Mouse (Mus musculus): ENCODE results near the gene Tmem209. TPM values are rescaled to one million over a fixed set of nuclear protein-coding genes. Genes with fewer than 3 reads are reported as not detected.
A peak's percentile ranks its signal among the peaks of the same experiment; 100 is the strongest.

The Tmem209 gene
- total RNA-seq, 2 experiments from 2014 or later = 9.6 to 10.8 TPM

DNA sequence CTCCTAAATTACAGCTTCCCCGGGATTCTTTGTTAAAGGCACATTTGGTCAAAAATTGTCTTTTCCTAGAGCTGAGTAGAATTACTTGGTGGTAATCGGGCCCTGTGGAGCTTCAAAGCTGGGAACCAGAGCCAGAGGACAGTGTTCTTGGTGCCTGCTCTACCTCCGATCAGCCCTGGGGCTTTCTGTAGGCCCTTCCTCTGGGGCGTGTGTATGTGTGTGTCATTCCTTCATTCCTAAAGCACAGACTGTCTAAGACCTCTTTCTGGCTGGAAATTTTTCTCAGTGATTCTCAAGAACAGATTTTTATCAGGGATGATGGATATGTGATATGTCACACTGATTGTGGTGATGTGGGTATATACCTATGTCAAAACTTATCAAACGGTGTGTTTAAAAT, 29.2 kb upstream of the Tmem209 start:
- DNase-seq (ENCODE audit: low spot score) = no peak

DNA sequence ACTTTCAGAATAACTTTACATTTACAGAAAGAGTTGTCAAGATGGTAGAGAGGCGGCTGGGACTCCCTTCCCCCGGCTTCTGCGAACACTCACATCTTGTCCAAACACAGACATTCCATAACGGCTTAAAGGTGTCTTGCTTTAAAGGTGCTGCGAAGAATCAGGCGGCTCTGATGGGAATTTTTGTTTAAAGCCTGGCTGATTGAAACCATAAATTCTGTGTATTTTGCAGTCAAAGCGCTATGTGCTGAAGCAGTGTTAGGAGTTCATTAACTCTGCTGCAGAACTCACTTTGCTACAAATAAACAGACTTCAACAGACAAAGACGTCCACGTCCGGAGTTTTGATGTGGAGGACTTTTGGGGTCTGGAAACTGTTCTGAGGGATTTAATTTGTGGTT, 28.7 kb upstream of the Tmem209 start:
- DNase-seq (ENCODE audit: low spot score) = no peak

DNA sequence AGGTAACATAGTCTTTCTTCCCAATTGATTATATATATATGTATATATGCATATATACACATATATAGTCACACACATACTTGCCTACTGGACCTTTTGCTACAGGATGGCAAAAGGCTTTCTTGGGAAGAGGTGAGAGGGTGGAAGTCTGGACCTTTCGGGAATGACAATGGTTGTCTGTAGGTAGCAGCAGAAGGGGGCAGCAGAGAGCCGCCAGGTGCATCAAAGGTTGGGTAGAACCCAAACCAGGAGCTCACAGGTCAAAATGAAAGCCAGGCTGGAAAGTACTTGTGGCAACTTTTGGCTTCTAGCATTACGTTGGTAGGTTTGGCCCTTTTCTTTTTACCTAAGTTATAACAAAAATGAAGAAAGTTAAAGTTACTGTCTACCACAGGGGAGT, 25.8 kb upstream of the Tmem209 start:
- peak; percentile 29 for DNase-seq (ENCODE audit: low spot score)

DNA sequence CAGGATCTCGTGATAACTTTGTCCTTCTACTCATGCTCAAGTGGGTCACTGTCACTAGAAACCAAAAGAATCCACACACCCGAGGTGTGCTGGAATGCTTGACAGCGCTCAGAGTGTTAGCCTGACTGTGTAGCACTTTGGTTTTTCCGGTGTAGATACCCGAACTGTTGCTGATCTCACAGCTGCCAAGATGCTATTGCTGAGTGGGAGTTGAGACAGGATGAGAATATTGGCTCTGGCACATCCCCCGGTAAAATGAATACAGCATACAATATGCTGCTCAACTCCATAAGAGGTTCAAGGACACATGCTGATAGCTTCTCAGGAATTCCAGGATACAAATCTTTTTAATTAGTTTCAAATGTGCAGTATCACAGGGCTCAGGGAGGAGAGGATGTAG, 19.2 kb upstream of the Tmem209 start:
- no peak for DNase-seq (ENCODE audit: low spot score)

DNA sequence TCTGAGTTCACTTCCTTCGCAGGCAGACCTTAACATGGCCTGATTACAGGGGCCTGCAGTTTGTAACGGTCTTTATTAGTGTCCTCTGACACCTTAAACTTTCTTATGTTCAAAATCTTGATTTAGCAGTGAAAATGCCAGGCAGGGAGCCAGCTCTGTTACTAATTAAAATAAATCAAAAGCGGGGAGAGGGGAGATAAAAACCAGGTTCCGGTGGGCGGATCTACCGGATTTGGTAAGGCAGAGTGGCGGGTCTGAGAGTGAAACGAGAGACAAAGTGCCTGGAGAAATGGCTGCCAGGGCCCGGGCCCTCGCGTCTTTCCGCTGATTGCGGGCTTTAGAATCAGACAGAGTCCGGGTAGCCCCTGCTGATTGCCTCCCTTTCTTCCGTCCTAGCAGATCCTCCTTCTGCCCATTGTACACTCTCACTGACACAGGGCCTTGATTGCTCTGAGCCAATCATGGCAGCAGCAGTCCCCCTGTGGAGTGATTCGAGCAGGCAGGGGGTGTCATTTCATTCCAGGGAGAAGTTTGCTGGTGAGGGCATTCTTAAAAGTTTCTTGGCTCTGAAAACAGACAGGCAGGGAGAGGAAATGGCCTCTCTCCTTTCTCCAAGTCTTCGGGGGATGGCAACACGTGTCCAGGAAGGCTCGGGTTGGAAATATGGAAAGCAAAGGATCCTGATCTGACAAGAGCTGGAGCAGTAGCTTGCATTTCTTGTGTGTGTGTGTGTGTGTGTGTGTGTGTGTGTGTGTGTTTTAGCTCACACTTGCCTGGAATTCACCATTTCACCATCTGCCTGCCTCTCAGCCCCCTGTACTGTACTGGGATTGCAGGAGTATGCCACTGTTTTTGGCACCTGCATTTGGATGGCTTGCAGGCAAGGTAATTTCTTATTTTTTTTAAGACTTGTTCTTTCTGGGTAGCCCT, 17.3 kb upstream of the Tmem209 start:
- no peak for DNase-seq (ENCODE audit: low spot score)

DNA sequence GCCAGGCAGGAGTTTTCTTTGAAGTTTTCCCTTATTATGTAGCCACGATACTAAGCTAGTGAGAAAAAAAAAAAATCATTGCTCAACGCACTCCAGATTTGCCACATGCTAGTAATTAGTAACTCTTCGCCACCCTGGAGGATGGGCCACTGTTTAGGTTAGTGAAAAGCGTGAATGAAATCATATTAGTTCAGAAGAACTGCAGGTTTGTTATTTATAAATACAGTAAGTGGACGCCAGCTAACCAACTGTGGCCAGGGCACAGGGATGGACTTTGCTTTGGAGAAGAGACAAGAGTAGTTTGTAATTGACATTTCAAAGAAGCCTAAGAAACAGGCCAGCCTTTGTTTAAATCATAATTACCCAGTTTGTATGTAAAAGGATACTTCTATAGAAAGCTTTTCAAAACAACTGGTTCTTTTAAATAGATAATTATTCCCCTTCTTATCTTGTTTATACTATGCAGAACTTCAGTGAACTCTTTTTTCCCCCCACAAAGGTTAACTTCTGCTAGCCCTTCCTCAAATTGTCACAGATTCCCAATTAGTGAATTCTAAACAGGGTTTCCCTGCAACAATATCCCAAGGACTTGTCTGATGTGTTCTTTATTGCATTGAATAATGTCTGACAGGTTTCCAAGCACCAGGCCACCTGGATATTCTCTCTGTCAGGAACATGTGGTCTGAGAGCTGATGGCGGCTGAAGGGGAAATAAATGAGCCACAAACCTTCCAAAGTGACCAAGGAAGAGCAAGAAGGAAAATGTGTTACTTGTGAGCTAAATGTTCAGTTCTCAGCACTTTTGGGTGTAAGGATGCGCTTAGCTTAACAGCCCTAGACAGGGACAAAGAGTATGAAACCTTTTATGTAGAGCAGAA, 16.1 kb upstream of the Tmem209 start:
- DNase-seq (ENCODE audit: low spot score) = no peak

DNA sequence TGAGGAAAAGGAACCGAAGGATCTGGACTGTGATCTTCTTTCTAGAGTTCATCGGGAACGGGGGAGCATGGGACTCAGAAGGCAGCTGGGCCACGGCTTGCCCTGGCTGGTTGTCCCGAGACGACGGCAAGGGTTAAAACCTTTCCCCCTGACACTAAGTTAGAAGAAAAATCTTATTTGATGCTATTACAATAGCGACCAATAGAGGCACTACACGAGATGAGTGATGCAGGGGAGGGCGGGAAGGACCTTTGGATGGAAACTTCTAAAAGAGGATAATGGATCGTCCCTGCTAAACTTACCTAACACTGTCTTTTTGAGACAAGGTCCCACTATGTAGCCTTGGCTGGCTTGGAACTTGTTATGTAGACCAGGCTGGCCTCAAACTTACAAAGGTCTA, 10.8 kb upstream of the Tmem209 start:
- no peak for DNase-seq (ENCODE audit: low spot score)

DNA sequence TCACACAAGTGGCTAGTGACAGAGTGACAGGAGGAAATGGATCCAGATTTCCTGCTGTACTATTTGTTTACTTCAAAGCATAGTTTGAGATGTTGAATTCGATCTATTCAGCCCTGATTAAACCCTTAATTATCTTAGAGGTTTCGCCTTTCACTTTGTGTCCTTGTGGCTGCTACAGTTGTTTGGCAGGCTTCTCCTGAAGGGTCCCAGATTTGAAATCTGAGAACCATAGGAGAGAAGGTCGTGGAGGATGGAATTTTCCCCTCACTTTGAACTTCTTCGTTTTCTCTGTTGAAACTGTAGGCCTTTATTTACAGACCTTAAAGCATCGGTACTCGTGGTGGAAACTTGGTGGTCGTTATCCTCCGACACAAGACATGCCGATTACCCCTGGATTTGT, 4.7 kb upstream of the Tmem209 start:
- no peak for DNase-seq (ENCODE audit: low spot score)

DNA sequence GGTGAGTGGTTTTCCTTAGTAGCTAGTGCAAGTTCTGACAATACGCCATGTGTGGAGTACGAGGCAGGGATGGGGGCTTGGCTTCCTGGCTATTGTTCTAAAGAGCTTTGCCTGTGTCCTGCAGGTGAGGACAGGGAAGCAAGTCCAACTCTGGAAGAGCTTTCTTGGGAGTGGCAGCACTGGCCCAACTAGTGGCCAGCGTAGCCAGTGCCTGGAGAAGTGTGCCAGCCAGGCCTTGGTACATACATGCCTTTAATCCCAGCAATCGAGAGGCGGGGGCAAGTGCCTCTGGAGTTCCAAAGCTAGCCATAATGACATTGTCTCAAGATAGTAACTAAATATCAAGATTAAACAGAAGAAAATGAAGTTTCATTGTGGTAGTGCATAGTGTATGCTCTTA, 708 bp upstream of the Tmem209 start:
- no peak for DNase-seq (ENCODE audit: low spot score)

DNA sequence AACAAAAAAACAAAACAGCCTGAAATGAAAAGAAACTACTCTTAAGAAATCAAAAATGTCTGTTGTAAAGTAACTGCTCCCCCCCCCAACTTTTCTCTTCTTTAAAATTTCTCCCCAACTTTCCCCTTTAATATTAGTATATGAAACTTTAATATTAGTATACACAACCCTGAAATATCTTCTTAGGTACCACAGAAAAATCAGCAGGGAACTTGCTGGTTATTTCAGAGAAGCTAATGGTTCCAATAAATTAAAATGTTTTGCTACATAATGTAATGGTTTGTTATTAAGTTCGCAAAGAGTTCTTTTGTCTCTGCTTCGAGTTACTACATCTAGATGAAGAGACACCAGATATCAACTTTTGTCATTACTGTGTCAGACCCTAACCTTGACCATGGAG, 759 bp downstream of the Tmem209 start:
- no peak for DNase-seq (ENCODE audit: low spot score)

DNA sequence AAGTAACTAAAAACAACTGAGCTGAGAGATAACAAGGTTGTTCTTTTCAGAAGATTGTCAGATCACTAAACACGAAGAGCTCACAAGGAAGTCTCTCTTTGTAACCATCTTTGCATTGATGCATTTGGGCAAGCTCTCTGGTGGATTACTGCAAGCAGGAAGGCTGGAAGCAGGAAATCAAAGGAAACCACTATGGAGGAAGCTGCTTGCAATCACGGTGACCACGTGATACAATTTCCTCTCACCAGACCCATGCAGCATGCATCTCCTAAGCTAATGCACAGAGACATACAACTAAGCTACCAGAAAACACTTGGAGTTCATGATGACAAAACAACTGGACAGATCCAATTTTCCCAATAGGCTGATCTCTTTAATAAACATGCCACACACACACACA, 10.5 kb downstream of the Tmem209 start:
- no peak for DNase-seq (ENCODE audit: low spot score)

DNA sequence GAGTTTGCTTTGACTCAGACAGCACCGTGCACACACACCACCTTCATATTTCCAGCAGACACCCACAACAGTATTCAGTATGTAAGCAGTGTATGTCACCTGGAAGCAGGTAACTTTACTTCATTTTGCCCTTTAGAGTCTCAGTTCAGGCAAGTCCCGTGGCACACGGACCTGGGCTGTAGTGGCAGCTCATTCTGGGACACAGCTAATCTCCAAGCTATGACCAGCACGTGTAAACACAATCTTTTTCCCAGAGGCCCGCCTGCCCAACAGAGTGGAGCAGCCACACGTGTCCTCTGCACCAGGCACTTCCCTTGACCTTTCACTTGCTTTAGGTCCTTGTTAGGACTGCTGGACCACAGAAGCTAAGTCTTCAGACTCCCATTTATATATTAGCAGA, 23.1 kb downstream of the Tmem209 start:
- DNase-seq (ENCODE audit: low spot score) = no peak

DNA sequence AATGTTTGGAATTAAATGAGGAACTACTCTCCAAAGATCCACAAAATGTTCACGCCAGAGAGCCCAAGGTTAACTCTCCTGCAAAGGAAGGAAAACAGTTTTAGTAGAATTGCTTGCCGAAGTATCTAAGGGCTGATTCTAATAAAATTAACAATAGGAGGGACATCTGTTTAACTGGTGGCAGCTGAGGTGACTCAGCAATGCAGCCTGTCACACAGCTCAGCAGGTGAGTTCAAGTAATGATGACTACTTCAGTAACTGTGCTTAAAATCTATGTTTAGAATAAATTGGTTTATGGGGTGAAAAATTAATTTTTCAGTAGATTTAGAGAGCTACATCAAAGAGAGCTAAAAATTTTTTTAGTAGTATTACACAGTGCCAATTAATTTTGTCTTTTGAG, 26.7 kb downstream of the Tmem209 start:
- no peak for DNase-seq (ENCODE audit: low spot score)

DNA sequence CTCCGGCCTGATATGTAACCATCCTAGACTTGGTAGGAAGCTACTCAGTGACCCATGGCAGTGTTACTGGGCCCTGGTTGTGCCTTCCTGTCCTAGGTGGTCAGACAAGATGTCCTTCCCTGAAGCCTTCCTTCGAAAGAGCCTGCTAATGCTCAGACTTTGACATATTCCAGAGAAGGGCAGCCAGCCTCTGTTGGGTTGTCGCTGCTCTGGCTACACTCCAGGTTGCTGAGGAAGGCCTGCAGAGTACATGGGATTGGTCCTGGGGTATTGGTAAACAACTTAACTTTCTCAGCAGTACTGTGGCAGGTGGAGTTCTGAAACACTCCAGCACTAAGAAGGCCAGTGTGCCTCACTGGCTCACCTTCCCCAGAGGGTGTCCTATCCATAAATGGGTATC, 30.2 kb downstream of the Tmem209 start:
- no peak for DNase-seq (ENCODE audit: low spot score)

DNA sequence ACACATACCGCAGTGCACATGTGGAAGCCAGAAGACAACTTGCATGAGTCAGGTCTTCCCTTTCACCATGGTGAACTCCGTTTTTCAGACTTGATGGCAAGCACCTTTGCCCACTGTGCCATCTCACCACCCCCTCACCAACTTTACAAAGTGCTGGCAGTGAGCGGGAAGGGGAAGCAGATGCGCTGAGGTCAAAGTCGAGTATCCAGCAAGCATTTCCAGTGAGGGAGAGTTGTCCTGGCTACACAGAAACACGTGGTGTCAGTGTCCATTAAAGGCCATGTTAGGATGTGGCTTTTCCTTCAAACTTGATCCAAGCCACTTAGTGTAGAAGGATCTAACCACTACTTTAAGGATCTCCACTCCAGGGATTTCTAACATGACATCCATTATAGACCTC, 31.8 kb downstream of the Tmem209 start:
- DNase-seq (ENCODE audit: low spot score) = no peak

DNA sequence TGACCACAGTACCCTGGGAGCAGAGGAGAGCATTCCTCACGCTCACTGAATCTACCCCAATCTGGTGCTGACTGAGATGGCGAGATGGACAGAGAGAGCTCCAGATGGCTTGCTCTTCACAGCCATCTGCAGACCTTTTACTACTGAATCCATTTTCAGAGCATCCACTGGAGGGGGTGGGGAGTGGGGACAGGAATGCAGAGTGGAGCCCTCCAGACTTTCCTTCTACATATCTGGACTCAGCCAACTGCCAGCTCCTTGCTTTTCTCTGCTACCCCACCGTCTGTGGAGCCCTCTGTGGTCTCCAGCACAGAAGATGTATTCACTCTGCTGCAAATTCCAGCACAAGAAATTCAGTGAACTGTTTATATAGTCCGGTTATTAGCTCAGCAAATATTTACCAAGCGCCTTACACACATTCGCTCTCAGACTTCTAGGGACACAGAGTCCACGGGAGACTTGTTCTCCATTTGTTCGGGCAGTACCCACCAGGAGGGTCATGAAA, 32.3 kb downstream of the Tmem209 start:
- no peak for DNase-seq (ENCODE audit: low spot score)

DNA sequence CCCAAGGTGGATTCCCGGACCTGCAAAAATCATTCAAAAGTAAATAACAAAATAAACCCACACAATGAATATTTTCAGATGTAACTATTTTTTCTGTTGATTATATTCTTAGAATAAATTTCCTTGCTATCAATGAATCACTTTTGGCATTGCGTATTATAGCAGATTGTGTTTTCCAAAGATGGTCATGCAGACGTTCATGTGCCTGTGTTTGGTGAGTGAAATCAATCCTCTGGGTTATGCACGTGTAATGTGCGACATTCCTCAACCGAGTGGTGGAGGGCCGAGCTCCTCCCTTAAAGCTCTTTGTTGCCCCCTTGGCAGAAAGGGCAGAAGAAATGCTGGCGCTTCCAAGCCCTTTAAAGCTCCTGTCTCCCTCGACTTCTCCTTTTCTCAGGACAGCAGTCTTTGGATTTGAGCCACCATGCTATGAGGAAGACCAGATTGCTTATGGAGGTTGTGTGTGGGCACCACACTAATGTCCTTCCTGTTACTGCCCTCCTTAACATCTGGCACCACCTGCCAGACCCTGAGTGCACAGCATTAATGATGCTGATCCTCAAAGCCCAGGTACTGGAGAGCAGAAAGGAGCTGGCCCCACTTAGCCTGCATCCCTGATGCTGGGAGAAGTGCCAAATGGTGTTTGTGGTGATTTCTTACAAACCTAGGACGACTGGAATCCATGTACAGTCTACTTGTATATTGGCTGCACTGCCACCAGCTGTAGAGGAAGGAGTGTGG, 33.4 kb downstream of the Tmem209 start:
- DNase-seq (ENCODE audit: low spot score) = no peak

DNA sequence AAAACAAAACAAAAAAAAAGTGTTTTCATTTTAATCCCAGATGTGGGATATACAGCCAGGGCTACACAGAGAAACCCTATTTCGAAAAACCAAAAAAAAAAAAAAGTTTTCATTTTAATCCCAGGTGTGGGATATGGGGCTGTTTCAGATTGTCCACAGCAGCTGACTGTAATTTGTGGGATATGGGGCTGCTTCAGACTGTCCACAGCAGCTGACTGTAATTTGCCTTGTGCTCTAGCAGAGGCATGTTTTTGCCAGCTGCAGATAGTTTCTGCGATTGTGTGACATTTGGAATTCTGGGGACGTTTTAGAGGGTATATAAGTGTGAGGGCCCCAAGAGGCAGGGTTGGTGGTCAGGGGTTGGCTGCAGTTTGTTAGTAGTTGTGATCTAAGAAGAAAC, 37.9 kb downstream of the Tmem209 start:
- no peak for DNase-seq (ENCODE audit: low spot score)

DNA sequence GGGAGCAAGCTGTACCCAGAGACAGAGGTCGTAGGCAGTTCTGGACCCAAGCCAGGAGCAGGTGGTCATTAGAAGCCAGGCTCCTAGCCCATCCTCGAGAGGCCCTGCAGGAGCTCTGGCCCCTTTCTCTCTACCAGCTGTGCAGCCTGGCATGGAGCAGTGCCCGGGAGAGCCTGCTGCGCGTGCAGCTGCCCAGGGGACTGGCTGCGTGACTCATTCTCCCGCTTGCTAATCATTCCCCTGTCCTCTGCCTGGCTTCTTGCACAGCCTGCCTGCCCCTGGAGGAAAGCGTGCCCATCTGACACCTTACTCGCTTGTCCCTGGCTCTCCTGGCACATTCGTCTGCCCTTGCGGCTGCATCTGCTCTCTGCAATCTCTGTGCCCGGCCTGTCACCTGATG, 40.2 kb downstream of the Tmem209 start:
- DNase-seq (ENCODE audit: low spot score) = peak; percentile 76

DNA sequence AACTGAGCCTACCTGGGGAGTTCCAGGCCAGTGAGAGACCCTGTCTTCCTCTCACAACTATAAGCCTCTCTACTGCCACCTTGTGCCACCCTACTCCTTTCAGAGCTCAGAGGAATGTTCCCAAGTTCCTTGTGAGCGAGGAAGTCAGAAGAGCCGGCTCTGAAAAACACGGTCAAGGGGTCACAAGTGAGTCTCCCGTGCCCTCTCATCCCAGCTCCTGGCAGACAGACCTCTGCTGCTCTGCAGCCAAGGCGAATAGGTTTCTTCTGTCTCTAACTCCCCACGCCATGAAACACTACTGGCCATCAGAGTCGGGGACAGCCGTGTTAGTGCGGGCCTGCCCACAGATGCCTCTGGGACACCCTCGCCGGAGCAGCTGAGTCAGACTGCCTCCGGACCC, 40.9 kb downstream of the Tmem209 start:
- peak; percentile 64 for DNase-seq (ENCODE audit: low spot score)

DNA sequence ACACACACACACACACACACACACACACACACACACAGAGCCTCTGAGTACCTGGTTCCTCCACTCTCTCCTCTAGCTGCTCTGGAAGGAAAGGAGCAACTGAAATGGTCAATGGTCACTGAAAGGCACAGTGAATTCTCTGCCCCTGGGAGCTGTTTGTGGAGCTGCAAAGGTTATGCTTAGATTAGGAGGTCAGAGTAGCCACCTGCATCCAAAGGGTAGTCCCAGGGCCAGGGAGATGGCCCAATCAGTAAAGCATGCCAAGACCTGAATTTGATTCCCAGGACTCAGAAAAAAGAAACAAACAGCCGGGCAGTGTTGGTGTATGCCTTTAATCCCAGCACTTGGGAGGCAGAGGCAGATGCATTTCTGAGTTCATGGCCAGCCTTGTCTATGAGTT, 41.5 kb downstream of the Tmem209 start:
- no peak for DNase-seq (ENCODE audit: low spot score)

DNA sequence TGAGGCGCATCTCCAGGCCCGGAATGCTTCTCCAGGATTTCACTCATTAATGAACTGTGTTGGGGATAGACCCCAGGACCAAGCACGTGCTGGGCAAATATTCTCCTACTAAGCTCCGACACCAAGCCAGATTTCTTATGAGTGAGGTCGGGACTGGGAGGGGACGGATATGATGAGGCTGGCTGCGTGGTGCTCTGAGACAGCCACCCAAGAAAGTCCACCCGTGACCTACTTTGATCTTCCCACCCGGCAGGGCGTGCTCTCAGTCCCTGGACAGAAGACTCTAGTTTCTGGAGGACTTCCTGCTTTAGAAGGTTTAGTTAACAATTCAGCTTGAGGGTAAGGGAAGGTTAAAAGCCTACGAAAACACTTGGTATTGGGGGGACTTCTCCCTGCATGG, 44.0 kb downstream of the Tmem209 start:
- no peak for DNase-seq (ENCODE audit: low spot score)

Measured in gastrocnemius, adult 18-20 months (tissue).